Mouse (Mus musculus) liver, postnatal 0 days (tissue): ENCODE results near the gene Flrt1. TPM values are rescaled to one million over a fixed set of nuclear protein-coding genes. Genes with fewer than 3 reads are reported as not detected.
A peak's percentile ranks its signal among the peaks of the same experiment; 100 is the strongest.

Experiments used
- ATAC-seq: fragments of 200-750 bp; cut with Nextera tagmentation; 2 replicates; pipeline ENCODE4 v1.8.0; 2017; ENCODE audit warnings: mild to moderate bottlenecking, moderate library complexity
- DNase-seq: peaks from one replicate; pipeline ENCODE4 v3.0.0-alpha.2; 2016
- H3K27ac ChIP-seq: fragments of 300-500 bp; sonication (generic); 2 replicates; pipeline ENCODE4 v1.5.1; 2014; ENCODE audit warnings: antibody characterized with exemption, moderate library complexity, mild to moderate bottlenecking, low read depth
- H3K27me3 ChIP-seq: fragments of 300-500 bp; sonication (generic); 2 replicates; pipeline ENCODE4 v1.6.1; 2014; ENCODE audit warnings: low read length, control low read depth, mixed read lengths; ENCODE audit not compliant: insufficient read depth
- H3K36me3 ChIP-seq: fragments of 300-500 bp; sonication (generic); replicated peaks from 2 replicates; pipeline ENCODE4 v1.6.1; 2014; ENCODE audit warnings: mild to moderate bottlenecking, control low read depth, low read length, moderate library complexity, mixed read lengths; ENCODE audit not compliant: insufficient read depth
- H3K4me1 ChIP-seq: fragments of 300-500 bp; sonication (generic); 2 replicates; pipeline ENCODE4 v1.6.1; 2014; ENCODE audit warnings: antibody characterized with exemption, mild to moderate bottlenecking, control low read depth; ENCODE audit not compliant: insufficient read depth
- H3K4me2 ChIP-seq: fragments of 300-500 bp; sonication (generic); 2 replicates; pipeline ENCODE4 v1.6.1; 2014; ENCODE audit warnings: low read depth, mild to moderate bottlenecking, low read length, moderate library complexity, mixed read lengths
- H3K4me3 ChIP-seq: fragments of 300-500 bp; sonication (generic); 2 replicates; pipeline ENCODE4 v1.5.1; 2014; ENCODE audit warnings: low read depth, low read length
- H3K9ac ChIP-seq: fragments of 300-500 bp; sonication (generic); replicated peaks from 2 replicates; pipeline ENCODE4 v1.6.1; 2014; ENCODE audit warnings: mild to moderate bottlenecking, moderate library complexity
- H3K9me3 ChIP-seq: fragments of 300-500 bp; sonication (generic); 2 replicates; pipeline ENCODE4 v1.6.1; 2016; ENCODE audit warnings: mild to moderate bottlenecking, control low read depth, low read length, mixed read lengths
- CTCF ChIP-seq: sonication (generic); IDR thresholded peaks from 2 replicates; pipeline ENCODE4 v1.5.1; 2016; ENCODE audit warnings: antibody characterized with exemption, low read depth
- EP300 ChIP-seq: IDR thresholded peaks from 2 replicates; pipeline ENCODE4 v1.6.1; 2016; ENCODE audit warnings: antibody characterized with exemption, low read depth, mild to moderate bottlenecking
- WGBS: fragments of 180-500 bp; shearing (Covaris S2); extraction: QIAGEN DNeasy Blood & Tissue Kit; methylation state at CpG from one replicate; pipeline ENCODE4 v1.1.7; 2014; ENCODE audit not compliant: insufficient replicate concordance; 5-methylcytosine and 5-hydroxymethylcytosine counted together
- polyA plus RNA-seq: library from polyadenylated mRNA; unstranded; fragments of >200 nt; fragmentation: Nextera tagmentation; extraction: Ambion mirVana; gene quantifications from 2 replicates; pipeline ENCODE4 v1.2.1, GENCODE M21; 2015

The Flrt1 gene
- polyA plus RNA-seq, 1 experiment from 2014 or later, result 0.21 TPM

DNA sequence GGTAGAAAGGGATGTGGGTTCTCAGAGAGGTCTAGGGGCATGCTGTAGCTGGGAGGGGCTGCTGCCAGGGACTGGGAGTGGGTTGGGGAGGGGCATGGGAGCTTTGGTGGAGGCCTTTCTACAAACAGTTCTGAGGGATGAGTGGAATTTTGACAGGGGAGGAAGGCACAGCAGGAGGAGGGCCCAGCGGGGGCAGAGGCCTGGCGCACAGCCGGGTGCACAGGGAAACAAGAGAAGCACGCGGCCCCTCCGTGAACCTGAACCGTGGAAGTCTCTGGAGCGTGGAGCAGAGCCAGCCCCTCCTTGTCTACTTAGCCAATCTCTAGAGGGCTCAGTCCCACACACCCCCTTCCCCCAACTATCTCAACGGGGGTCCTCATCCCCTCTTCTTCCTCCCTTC, 30.0 kb upstream of the Flrt1 start:
- H3K9ac ChIP-seq, result peak overlapping the region; percentile 21; the same call in 1 of the 2 replicates

DNA sequence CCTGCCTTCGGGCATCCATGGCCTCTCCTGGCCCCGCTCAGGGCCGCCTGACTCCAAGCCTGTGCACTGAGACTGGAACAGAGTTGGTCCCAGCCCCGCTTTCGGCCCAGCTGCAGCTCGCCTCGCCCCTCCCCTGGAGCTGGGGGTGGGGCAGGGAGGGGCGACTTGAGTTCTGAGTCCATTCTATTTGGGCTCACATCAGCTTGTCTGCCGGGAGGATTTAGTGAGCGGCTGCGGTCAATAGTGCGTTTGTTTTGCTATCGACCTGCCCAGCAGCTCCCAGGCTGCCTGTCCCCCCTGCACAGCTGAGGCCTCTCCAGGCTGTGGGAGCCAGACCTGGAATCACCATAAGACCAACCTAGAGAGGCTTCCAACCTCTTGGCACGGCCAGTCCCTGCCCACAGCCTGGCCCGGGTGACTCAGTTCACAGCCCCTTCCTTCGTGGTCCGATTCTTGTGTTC, 29.1 kb upstream of the Flrt1 start:
- H3K27me3 ChIP-seq, result no peaks in the 10 kb centered on the region
- ATAC-seq, result peak; percentile 39
- TF ChIP-seq EP300, result no peak
- TF ChIP-seq CTCF, result no peak
- no peaks in the 10 kb centered on the region for H3K9me3 ChIP-seq
- H3K36me3 ChIP-seq, result no peaks in the 10 kb centered on the region
- DNase-seq, result peak; percentile 54
- peak overlapping the region; percentile 87 for H3K27ac ChIP-seq
- H3K9ac ChIP-seq, result 0 out of 2 replicates have a peak overlapping the region, but pooled peaks have one; percentile 21
- no peak overlapping the region for H3K4me3 ChIP-seq
- H3K4me2 ChIP-seq, result peak overlapping the region; percentile 65
- H3K4me1 ChIP-seq, result peaks cover 24% of the 10 kb centered on the region
- WGBS, result 60% methylated on average over 17 of the region's 17 CpGs

More for the DNA sequence above, 30.0 kb upstream of the Flrt1 start:
- peak overlapping the region; percentile 87 for H3K27ac ChIP-seq
- peak overlapping the region; percentile 65 for H3K4me2 ChIP-seq
- no peaks in the 10 kb centered on the region for H3K27me3 ChIP-seq
- TF ChIP-seq CTCF, result no peak
- no peak for TF ChIP-seq EP300
- no peak overlapping the region for H3K4me3 ChIP-seq
- peaks cover 24% of the 10 kb centered on the region for H3K4me1 ChIP-seq
- 32% methylated on average over 9 of the region's 9 CpGs for WGBS
- H3K9me3 ChIP-seq, result no peaks in the 10 kb centered on the region
- no peaks in the 10 kb centered on the region for H3K36me3 ChIP-seq
- DNase-seq (peak; percentile 35), ATAC-seq (peak; percentile 24; the same call in 1 of the 2 replicates)

GRCm38 (mm10) chr19:7133436-7133835, 27.9 kb upstream of the Flrt1 start:
- no peak overlapping the region for H3K4me2 ChIP-seq
- no peak overlapping the region for H3K4me3 ChIP-seq
- H3K27me3 ChIP-seq, result no peaks in the 10 kb centered on the region
- no peaks in the 10 kb centered on the region for H3K9me3 ChIP-seq
- DNase-seq (no peak), ATAC-seq (no peak)
- H3K36me3 ChIP-seq, result no peaks in the 10 kb centered on the region
- peaks cover 22% of the 10 kb centered on the region for H3K4me1 ChIP-seq
- WGBS, result 80% methylated on average over 9 of the region's 9 CpGs
- H3K27ac ChIP-seq, result no peak overlapping the region
- H3K9ac ChIP-seq, result no peak overlapping the region
- TF ChIP-seq EP300 (no peak), CTCF (no peak)

- no peak for ATAC-seq
- H3K4me3 ChIP-seq, result no peak overlapping the region
- DNase-seq, result no peak
- H3K36me3 ChIP-seq, result no peaks in the 10 kb centered on the region
- peaks cover 9% of the 10 kb centered on the region; the same call in 1 of the 2 replicates for H3K4me1 ChIP-seq
- WGBS, result 43% methylated on average over 11 of the region's 11 CpGs
- H3K9ac ChIP-seq, result no peak overlapping the region
- H3K9me3 ChIP-seq, result no peaks in the 10 kb centered on the region
- H3K27ac ChIP-seq, result no peak overlapping the region
- no peak overlapping the region for H3K4me2 ChIP-seq
- TF ChIP-seq CTCF (no peak), EP300 (no peak)
- H3K27me3 ChIP-seq, result no peaks in the 10 kb centered on the region
Measured at GRCm38 (mm10) chr19:7130317-7130716, 24.8 kb upstream of the Flrt1 start.

GRCm38 (mm10) chr19:7128551-7129475, 23.3 kb upstream of the Flrt1 start:
- Histone ChIP-seq H3K4me1 (peaks cover 2% of the 10 kb centered on the region; the same call in 1 of the 2 replicates), H3K9ac (no peak overlapping the region), H3K36me3 (no peaks in the 10 kb centered on the region), H3K4me3 (no peak overlapping the region), H3K27ac (no peak overlapping the region), H3K9me3 (no peaks in the 10 kb centered on the region), H3K27me3 (no peaks in the 10 kb centered on the region), H3K4me2 (no peak overlapping the region)
- DNase-seq (no peak), ATAC-seq (no peak)
- 79% methylated on average over 19 of the region's 19 CpGs for WGBS
- no peak for TF ChIP-seq EP300
- no peak for TF ChIP-seq CTCF

- Histone ChIP-seq H3K27ac (no peak overlapping the region), H3K36me3 (no peaks in the 10 kb centered on the region), H3K9me3 (no peaks in the 10 kb centered on the region), H3K4me1 (peaks cover 5% of the 10 kb centered on the region; the same call in 1 of the 2 replicates), H3K4me3 (no peak overlapping the region), H3K27me3 (no peaks in the 10 kb centered on the region), H3K9ac (no peak overlapping the region), H3K4me2 (no peak overlapping the region)
- TF ChIP-seq EP300 (no peak), CTCF (no peak)
- 73% methylated on average over 2 of the region's 2 CpGs for WGBS
- DNase-seq, result no peak
- no peak for ATAC-seq
Measured at GRCm38 (mm10) chr19:7126933-7127332, 21.4 kb upstream of the Flrt1 start.
